Mouse (Mus musculus): ENCODE measurements around the gene Ldha. TPM values are rescaled to one million over a fixed set of nuclear protein-coding genes. Genes with fewer than 3 reads are reported as not detected.
"Not testable (repeated sequence)": the region's sequence is repeated elsewhere in the genome, so short reads cannot be mapped to it uniquely, and the experiment has no call there.

Ldha gene
- polyA plus RNA-seq, 1 experiment from 2014 or later = 3,145 TPM

DNA sequence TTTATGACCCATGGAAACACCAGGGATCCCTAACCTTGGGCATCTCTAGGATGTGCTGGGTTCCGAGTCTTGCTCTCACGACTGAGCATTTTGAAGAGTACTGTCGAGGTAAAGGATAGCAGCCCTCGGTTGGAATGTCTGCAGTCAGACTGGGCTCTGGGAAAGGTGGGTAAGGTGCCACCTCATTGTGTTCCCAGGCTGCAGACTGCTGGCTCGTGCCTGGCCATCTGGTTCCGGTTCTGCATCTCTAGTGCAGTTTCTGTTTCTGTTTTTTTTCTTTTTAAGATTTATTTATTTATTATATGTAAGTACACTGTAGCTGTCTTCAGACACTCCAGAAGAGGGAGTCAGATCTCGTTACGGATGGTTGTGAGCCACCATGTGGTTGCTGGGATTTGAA, 40.7 kb downstream of the Ldha start:
- not testable (repeated sequence) for ATAC-seq (ENCODE audit: insufficient number of reproducible peaks, insufficient read depth, low FRiP score, low read depth); H3K9ac ChIP-seq (ENCODE audit: low read length); H3K4me3 ChIP-seq (ENCODE audit: control insufficient read depth in 1 of 2, insufficient read depth in 1 of 2, low read depth in 1 of 2, low read length in 2 of 2); H3K4me1 ChIP-seq (ENCODE audit: control insufficient read depth in 2 of 2, insufficient read depth in 2 of 2, low read length in 2 of 2); H3K27ac ChIP-seq (replicated peaks in 1 of 2; ENCODE audit: control insufficient read depth in 1 of 2, insufficient read depth in 1 of 2, low read depth in 2 of 2, low read length in 2 of 2); H3K4me2 ChIP-seq (ENCODE audit: low read length); H3K9me3 ChIP-seq (ENCODE audit: control insufficient read depth, low read length); H3K27me3 ChIP-seq (ENCODE audit: control insufficient read depth, insufficient read depth, low read length)
- peaks cover 22% of the 10 kb centered on the region for H3K36me3 ChIP-seq (ENCODE audit: control insufficient read depth, insufficient read depth, low read length)
- 81% methylated on average over 6 of the region's 8 CpGs for WGBS

DNA sequence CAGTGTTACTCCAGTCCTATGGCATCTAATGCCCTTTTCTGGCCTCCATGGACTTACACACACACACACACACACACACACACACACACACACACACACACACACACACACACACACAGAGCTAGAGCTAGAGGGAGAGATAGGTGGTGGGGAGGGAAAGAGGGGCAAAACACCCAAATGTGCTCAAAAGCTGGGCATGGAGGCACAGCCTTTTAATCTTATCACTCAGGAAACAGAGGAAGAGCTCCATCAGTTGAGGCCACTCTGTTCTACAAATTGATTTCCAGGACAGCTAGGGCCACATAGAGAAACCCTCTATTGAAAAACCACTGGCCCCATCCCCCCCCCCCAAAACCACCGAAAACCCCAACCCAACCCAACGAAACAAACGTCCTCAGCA, 42.0 kb downstream of the Ldha start:
- Histone ChIP-seq H3K4me1 (ENCODE audit: control insufficient read depth in 2 of 2, insufficient read depth in 2 of 2, low read length in 2 of 2) (no peaks in the 10 kb centered on the region), H3K27ac (replicated peaks in 1 of 2; ENCODE audit: control insufficient read depth in 1 of 2, insufficient read depth in 1 of 2, low read depth in 2 of 2, low read length in 2 of 2) (no peak overlapping the region), H3K9me3 (ENCODE audit: control insufficient read depth, low read length) (no peaks in the 10 kb centered on the region), H3K4me3 (ENCODE audit: control insufficient read depth in 1 of 2, insufficient read depth in 1 of 2, low read depth in 1 of 2, low read length in 2 of 2) (no peak overlapping the region), H3K9ac (ENCODE audit: low read length) (no peak overlapping the region), H3K4me2 (ENCODE audit: low read length) (no peak overlapping the region), H3K36me3 (ENCODE audit: control insufficient read depth, insufficient read depth, low read length) (peaks cover 36% of the 10 kb centered on the region), H3K27me3 (ENCODE audit: control insufficient read depth, insufficient read depth, low read length) (no peaks in the 10 kb centered on the region)
- no peak for ATAC-seq (ENCODE audit: insufficient number of reproducible peaks, insufficient read depth, low FRiP score, low read depth)
- 59% methylated on average over 3 of the region's 3 CpGs for WGBS

DNA sequence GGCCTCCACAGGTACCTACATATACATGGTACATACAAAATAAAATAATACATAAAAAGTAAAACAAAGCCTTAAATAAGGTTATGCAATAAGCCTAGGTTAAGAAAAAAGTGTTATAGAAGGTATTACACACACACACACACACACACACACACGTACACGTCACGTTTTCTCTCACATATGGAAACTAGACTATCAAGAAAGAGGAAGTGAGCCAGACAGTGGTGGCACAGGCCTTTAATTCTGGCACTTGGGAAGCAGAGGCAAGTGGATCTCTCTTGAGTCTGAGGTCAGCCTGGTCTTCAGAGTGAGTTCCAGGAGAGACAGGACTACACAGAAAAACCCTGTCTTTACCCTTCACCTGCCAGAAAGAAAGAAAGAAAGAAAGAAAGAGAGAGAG, 54.2 kb downstream of the Ldha start:
- no peak overlapping the region for H3K4me3 ChIP-seq (ENCODE audit: control insufficient read depth in 1 of 2, insufficient read depth in 1 of 2, low read depth in 1 of 2, low read length in 2 of 2)
- no peaks in the 10 kb centered on the region for H3K4me1 ChIP-seq (ENCODE audit: control insufficient read depth in 2 of 2, insufficient read depth in 2 of 2, low read length in 2 of 2)
- H3K9ac ChIP-seq (ENCODE audit: low read length) = no peak overlapping the region
- ATAC-seq (ENCODE audit: insufficient number of reproducible peaks, insufficient read depth, low FRiP score, low read depth) = no peak
- H3K4me2 ChIP-seq (ENCODE audit: low read length) = no peak overlapping the region
- H3K27ac ChIP-seq (replicated peaks in 1 of 2; ENCODE audit: control insufficient read depth in 1 of 2, insufficient read depth in 1 of 2, low read depth in 2 of 2, low read length in 2 of 2) = no peak overlapping the region
- H3K27me3 ChIP-seq (ENCODE audit: control insufficient read depth, insufficient read depth, low read length) = no peaks in the 10 kb centered on the region
- no peaks in the 10 kb centered on the region for H3K9me3 ChIP-seq (ENCODE audit: control insufficient read depth, low read length)
- peaks cover 94% of the 10 kb centered on the region for H3K36me3 ChIP-seq (ENCODE audit: control insufficient read depth, insufficient read depth, low read length)
- 79% methylated on average over 3 of the region's 3 CpGs for WGBS

DNA sequence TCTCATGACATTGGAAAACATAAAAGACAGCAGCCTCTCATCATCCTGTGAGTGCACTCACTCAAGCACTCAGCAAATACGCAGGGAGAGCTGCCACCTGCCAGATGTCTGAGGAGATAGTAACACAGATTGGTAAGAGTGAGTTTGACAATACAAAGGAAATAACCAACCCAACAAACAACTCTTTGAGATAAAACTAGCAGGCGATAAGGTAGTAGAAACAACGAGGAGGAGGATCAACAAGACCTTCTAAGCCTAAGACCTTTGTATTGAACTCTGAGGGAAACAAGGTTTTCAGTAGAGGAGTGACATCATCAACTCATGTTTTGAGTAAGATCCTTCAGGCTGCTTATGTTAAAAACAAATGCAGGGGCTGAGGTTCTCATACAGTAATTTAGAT, 58.1 kb downstream of the Ldha start:
- H3K27me3 ChIP-seq (ENCODE audit: control insufficient read depth, insufficient read depth, low read length) = no peaks in the 10 kb centered on the region
- WGBS = 79% methylated on average over 3 of the region's 3 CpGs
- H3K9me3 ChIP-seq (ENCODE audit: control insufficient read depth, low read length) = no peaks in the 10 kb centered on the region
- H3K9ac ChIP-seq (ENCODE audit: low read length) = no peak overlapping the region
- peaks cover 89% of the 10 kb centered on the region for H3K36me3 ChIP-seq (ENCODE audit: control insufficient read depth, insufficient read depth, low read length)
- H3K4me1 ChIP-seq (ENCODE audit: control insufficient read depth in 2 of 2, insufficient read depth in 2 of 2, low read length in 2 of 2) = no peaks in the 10 kb centered on the region; a peak in 1 of 4 replicates
- H3K27ac ChIP-seq (replicated peaks in 1 of 2; ENCODE audit: control insufficient read depth in 1 of 2, insufficient read depth in 1 of 2, low read depth in 2 of 2, low read length in 2 of 2) = no peak overlapping the region
- no peak overlapping the region for H3K4me3 ChIP-seq (ENCODE audit: control insufficient read depth in 1 of 2, insufficient read depth in 1 of 2, low read depth in 1 of 2, low read length in 2 of 2)
- no peak for ATAC-seq (ENCODE audit: insufficient number of reproducible peaks, insufficient read depth, low FRiP score, low read depth)
- H3K4me2 ChIP-seq (ENCODE audit: low read length) = no peak overlapping the region

Other genes starting within 250 kb of the Ldha start
- 10.5 and 10.7 TPM in 2 replicates for gene Sergef, start 201.7 kb upstream of the Ldha start, polyA plus RNA-seq (2014; fragmentation: Nextera tagmentation; extraction: Ambion mirVana)
- gene Tph1, start 168.9 kb upstream of the Ldha start, polyA plus RNA-seq (2014; fragmentation: Nextera tagmentation; extraction: Ambion mirVana) = 0.12 and 0.65 TPM in 2 replicates
- 14.2 and 15.3 TPM in 2 replicates for gene Saal1, start 130.8 kb upstream of the Ldha start, polyA plus RNA-seq (2014; fragmentation: Nextera tagmentation; extraction: Ambion mirVana)
- gene Saa3, start 125.8 kb upstream of the Ldha start, polyA plus RNA-seq (2014; fragmentation: Nextera tagmentation; extraction: Ambion mirVana) = not detected in 2 replicates
- gene Saa4, start 108.9 kb upstream of the Ldha start, polyA plus RNA-seq (2014; fragmentation: Nextera tagmentation; extraction: Ambion mirVana) = not detected in 2 replicates
- gene Saa1, start 98.5 kb upstream of the Ldha start, polyA plus RNA-seq (2014; fragmentation: Nextera tagmentation; extraction: Ambion mirVana) = not detected in 2 replicates
- not detected in 2 replicates for gene Saa2, start 89.7 kb upstream of the Ldha start, polyA plus RNA-seq (2014; fragmentation: Nextera tagmentation; extraction: Ambion mirVana)
- gene Hps5, start 45.4 kb upstream of the Ldha start, polyA plus RNA-seq (2014; fragmentation: Nextera tagmentation; extraction: Ambion mirVana) = 10.0 and 11.3 TPM in 2 replicates
- gene Gtf2h1, start 45.4 kb upstream of the Ldha start, polyA plus RNA-seq (2014; fragmentation: Nextera tagmentation; extraction: Ambion mirVana) = 27.9 and 29.8 TPM in 2 replicates
- not detected in 2 replicates for gene Ldhc, start 19.7 kb downstream of the Ldha start, polyA plus RNA-seq (2014; fragmentation: Nextera tagmentation; extraction: Ambion mirVana)
- 179 and 201 TPM in 2 replicates for gene Tsg101, start 78.5 kb downstream of the Ldha start, polyA plus RNA-seq (2014; fragmentation: Nextera tagmentation; extraction: Ambion mirVana)
- gene Uevld, start 117.1 kb downstream of the Ldha start, polyA plus RNA-seq (2014; fragmentation: Nextera tagmentation; extraction: Ambion mirVana) = 9.8 TPM in 2 replicates
- not detected in 2 replicates for gene Gm9999, start 142.1 kb downstream of the Ldha start, polyA plus RNA-seq (2014; fragmentation: Nextera tagmentation; extraction: Ambion mirVana)
- gene Spty2d1, start 166.9 kb downstream of the Ldha start, polyA plus RNA-seq (2014; fragmentation: Nextera tagmentation; extraction: Ambion mirVana) = 13.0 and 14.0 TPM in 2 replicates
- gene Tmem86a, start 209.1 kb downstream of the Ldha start, polyA plus RNA-seq (2014; fragmentation: Nextera tagmentation; extraction: Ambion mirVana) = 18.0 and 18.7 TPM in 2 replicates